Mouse (Mus musculus) olfactory bulb, adult 2 months (tissue): Measurements from ENCODE around the gene Naaladl2. TPM values are rescaled to one million over a fixed set of nuclear protein-coding genes. Genes with fewer than 3 reads are reported as not detected.

Experiments
- H3K27ac ChIP-seq: fragments of 200-500 bp; 2 replicates; pipeline ENCODE4 v1.5.1; 2012; ENCODE audit warnings: low read depth, low read length; ENCODE audit not compliant: insufficient read depth
- H3K4me1 ChIP-seq: fragments of 200-500 bp; 2 replicates; pipeline ENCODE4 v1.6.1; 2012; ENCODE audit warnings: low read length; ENCODE audit not compliant: control insufficient read depth, insufficient read depth
- H3K4me3 ChIP-seq: fragments of 200-500 bp; 2 replicates; pipeline ENCODE4 v1.5.1; 2012; ENCODE audit warnings: mild to moderate bottlenecking, low read depth, low read length, moderate library complexity; ENCODE audit not compliant: insufficient read depth
- CTCF ChIP-seq: fragments of 200-500 bp; IDR thresholded peaks from 2 replicates; pipeline ENCODE4 v1.5.1; 2012; ENCODE audit warnings: low read depth, mild to moderate bottlenecking, low read length, moderate library complexity; ENCODE audit not compliant: insufficient read depth
- POLR2A ChIP-seq: fragments of 200-500 bp; IDR thresholded peaks from 2 replicates; pipeline ENCODE4 v1.6.1; 2012; ENCODE audit warnings: mild to moderate bottlenecking, low read depth, low read length, moderate library complexity; ENCODE audit not compliant: insufficient read depth
- WGBS: fragments of 180-500 bp; shearing (Covaris S2); methylation state at CpG from one replicate; pipeline ENCODE4 v1.1.7; 2018; 5-methylcytosine and 5-hydroxymethylcytosine counted together
- polyA plus RNA-seq: library from polyadenylated mRNA; stranded (reverse); fragments of >200 nt; gene quantifications from 2 replicates; pipeline ENCODE4 v1.2.4, GENCODE M21; 2012; ENCODE audit warnings: low replicate concordance; ENCODE audit not compliant: missing spikeins, insufficient read depth, insufficient read length

Naaladl2 gene
- polyA plus RNA-seq, 1 experiment, result not detected

GRCm38 (mm10) chr3:24852936-24853335 lies 291.1 kb downstream of the Naaladl2 start:
- Histone ChIP-seq H3K4me1 (no peaks in the 10 kb centered on the region), H3K4me3 (no peak overlapping the region), H3K27ac (no peak overlapping the region)
- WGBS, result 91% methylated on average over 2 of the region's 2 CpGs
- no peak for TF ChIP-seq POLR2A
- no peak for TF ChIP-seq CTCF

GRCm38 (mm10) chr3:24796739-24797138 lies 347.3 kb downstream of the Naaladl2 start:
- Histone ChIP-seq H3K4me3 (no peak overlapping the region), H3K27ac (no peak overlapping the region), H3K4me1 (no peaks in the 10 kb centered on the region)
- TF ChIP-seq CTCF, result no peak
- TF ChIP-seq POLR2A, result no peak
- WGBS, result 86% methylated on average over 2 of the region's 2 CpGs

GRCm38 (mm10) chr3:24787451-24788148 lies 356.5 kb downstream of the Naaladl2 start:
- 85% methylated on average over 1 of the region's 1 CpGs for WGBS
- H3K27ac ChIP-seq, result no peak overlapping the region
- no peaks in the 10 kb centered on the region for H3K4me1 ChIP-seq
- no peak for TF ChIP-seq CTCF
- TF ChIP-seq POLR2A, result no peak
- H3K4me3 ChIP-seq, result no peak overlapping the region

GRCm38 (mm10) chr3:24784108-24784507 lies 360.0 kb downstream of the Naaladl2 start:
- Histone ChIP-seq H3K4me3 (no peak overlapping the region), H3K4me1 (no peaks in the 10 kb centered on the region), H3K27ac (no peak overlapping the region)
- TF ChIP-seq POLR2A (no peak), CTCF (no peak)
- WGBS, result 96% methylated on average over 3 of the region's 3 CpGs

- no peak for TF ChIP-seq CTCF
- no peak for TF ChIP-seq POLR2A
- Histone ChIP-seq H3K4me3 (no peak overlapping the region), H3K4me1 (no peaks in the 10 kb centered on the region), H3K27ac (no peak overlapping the region)
- WGBS, result 87% methylated on average over 7 of the region's 7 CpGs
Observed at GRCm38 (mm10) chr3:24783462-24783829, 360.6 kb downstream of the Naaladl2 start.

- Histone ChIP-seq H3K4me1 (no peaks in the 10 kb centered on the region), H3K27ac (no peak overlapping the region), H3K4me3 (no peak overlapping the region)
- TF ChIP-seq CTCF (no peak), POLR2A (no peak)
- 85% methylated on average over 10 of the region's 10 CpGs for WGBS
Observed at GRCm38 (mm10) chr3:24782784-24783461, 361.1 kb downstream of the Naaladl2 start.

- H3K4me3 ChIP-seq, result no peak overlapping the region
- WGBS, result 93% methylated on average over 2 of the region's 2 CpGs
- H3K27ac ChIP-seq, result no peak overlapping the region
- H3K4me1 ChIP-seq, result no peaks in the 10 kb centered on the region
- TF ChIP-seq POLR2A (no peak), CTCF (no peak)
Observed at GRCm38 (mm10) chr3:24781687-24782086, 362.4 kb downstream of the Naaladl2 start.

GRCm38 (mm10) chr3:24778416-24778815 lies 365.6 kb downstream of the Naaladl2 start:
- no peak overlapping the region for H3K27ac ChIP-seq
- H3K4me3 ChIP-seq, result no peak overlapping the region
- H3K4me1 ChIP-seq, result no peaks in the 10 kb centered on the region
- no peak for TF ChIP-seq CTCF
- TF ChIP-seq POLR2A, result no peak

- 87% methylated on average over 3 of the region's 3 CpGs for WGBS
- H3K27ac ChIP-seq, result no peak overlapping the region
- TF ChIP-seq POLR2A (no peak), CTCF (no peak)
- no peaks in the 10 kb centered on the region for H3K4me1 ChIP-seq
- no peak overlapping the region for H3K4me3 ChIP-seq
Observed at GRCm38 (mm10) chr3:24749055-24749454, 395.0 kb downstream of the Naaladl2 start.
